Mouse (Mus musculus): ENCODE data around the gene Cbx7. TPM values are rescaled to one million over a fixed set of nuclear protein-coding genes. Genes with fewer than 3 reads are reported as not detected.

The Cbx7 gene
- polyA plus RNA-seq, 1 experiment, result 41.3 TPM

DNA sequence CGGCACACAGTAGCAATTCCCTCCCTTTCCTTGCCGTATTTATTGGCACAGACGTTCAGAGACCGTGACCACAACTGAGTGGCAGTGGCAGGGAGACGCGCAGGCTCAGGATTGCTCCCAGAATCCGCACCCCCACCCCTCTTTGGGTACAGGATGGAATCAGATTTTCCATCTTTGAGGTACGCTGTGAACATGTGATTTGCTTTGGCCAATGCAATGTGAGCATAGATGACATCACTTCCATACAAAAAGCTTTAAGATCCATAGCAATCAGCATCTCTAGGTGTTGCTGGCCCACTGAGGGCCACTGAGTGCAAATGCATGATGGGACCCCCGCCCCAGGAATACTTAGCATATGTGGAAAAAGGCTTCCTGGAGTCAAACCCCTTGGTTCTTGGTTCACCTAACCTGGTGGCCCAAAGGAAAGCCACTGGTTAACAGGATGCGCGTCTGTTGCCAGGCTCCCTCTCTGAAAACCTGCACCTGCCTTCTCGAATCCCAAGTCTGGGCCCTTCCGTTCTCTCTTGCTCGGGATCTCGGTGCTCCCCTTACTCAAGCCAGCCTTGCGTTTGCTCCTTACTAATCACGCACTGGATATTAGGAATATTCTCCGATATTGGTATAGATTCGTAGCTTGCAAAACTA is 88.2 kb downstream of the Cbx7 start:
- no peak overlapping the region for H3K27ac ChIP-seq (ENCODE audit: insufficient read depth, low read depth, low read length)
- DNase-seq, result no peak
- 22% methylated on average over 19 of the region's 19 CpGs for WGBS
- H3K36me3 ChIP-seq (ENCODE audit: control insufficient read depth, insufficient read depth, low read length), result no peaks in the 10 kb centered on the region
- H3K4me1 ChIP-seq (ENCODE audit: control insufficient read depth, insufficient read depth, low read length), result no peaks in the 10 kb centered on the region
- no peak for TF ChIP-seq POLR2A (IDR thresholded peaks at IDR 0.05; ENCODE audit: low read depth, low read length)
- TF ChIP-seq CTCF (conservative IDR thresholded peaks at IDR 0.05; ENCODE audit: insufficient read depth, insufficient read length, low read depth, low read length), result no peak
- no peaks in the 10 kb centered on the region for H3K27me3 ChIP-seq (replicated peaks; ENCODE audit: control insufficient read depth, insufficient read depth, low read length)
- H3K4me3 ChIP-seq (ENCODE audit: insufficient read depth, low read depth, low read length), result no peak overlapping the region

DNA sequence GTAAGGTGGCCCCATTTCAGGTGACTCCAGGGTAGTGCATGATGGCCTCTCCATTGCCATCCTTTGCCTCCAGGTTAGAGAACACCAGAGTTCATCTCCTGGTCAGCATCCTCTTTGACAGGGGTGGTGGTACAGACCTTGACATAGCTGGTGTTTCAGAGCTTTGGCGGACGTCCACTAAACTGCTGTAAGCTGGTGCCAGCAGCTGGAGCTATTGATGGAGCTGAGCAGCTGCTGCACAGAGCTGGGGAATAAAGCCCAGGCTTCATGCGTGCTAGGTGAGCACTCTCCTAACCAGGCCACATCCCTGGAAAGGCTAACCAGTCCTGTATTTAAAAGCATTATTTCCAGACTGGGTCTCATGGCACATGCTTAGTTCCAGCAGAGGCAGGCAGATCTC is 90.4 kb downstream of the Cbx7 start:
- no peak for DNase-seq
- H3K4me1 ChIP-seq (ENCODE audit: control insufficient read depth, insufficient read depth, low read length), result no peaks in the 10 kb centered on the region
- no peaks in the 10 kb centered on the region for H3K36me3 ChIP-seq (ENCODE audit: control insufficient read depth, insufficient read depth, low read length)
- 90% methylated on average over 3 of the region's 3 CpGs for WGBS
- no peak for TF ChIP-seq CTCF (conservative IDR thresholded peaks at IDR 0.05; ENCODE audit: insufficient read depth, insufficient read length, low read depth, low read length)
- TF ChIP-seq POLR2A (IDR thresholded peaks at IDR 0.05; ENCODE audit: low read depth, low read length), result no peak
- no peak overlapping the region for H3K4me3 ChIP-seq (ENCODE audit: insufficient read depth, low read depth, low read length)
- H3K27ac ChIP-seq (ENCODE audit: insufficient read depth, low read depth, low read length), result no peak overlapping the region
- H3K27me3 ChIP-seq (replicated peaks; ENCODE audit: control insufficient read depth, insufficient read depth, low read length), result no peaks in the 10 kb centered on the region

DNA sequence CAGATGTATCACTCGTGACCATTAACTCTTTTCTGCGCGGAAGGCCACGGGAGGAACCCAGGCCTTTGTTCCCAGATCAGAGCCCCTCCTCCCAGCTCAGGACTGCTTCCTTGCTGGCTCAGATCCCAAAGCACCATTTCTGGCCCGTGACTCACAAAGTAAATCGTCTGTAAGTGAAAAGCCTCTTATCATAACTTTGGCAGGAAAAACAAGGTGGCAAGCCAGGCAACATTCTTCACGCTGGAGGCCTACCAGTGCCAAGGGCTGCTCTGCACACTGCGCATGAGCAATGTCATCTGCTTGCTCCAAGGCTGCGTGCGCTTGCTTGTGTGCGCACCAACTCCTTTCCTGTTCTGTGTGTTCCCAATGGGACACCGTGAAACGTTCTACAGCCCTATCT is 91.6 kb downstream of the Cbx7 start:
- TF ChIP-seq POLR2A (IDR thresholded peaks at IDR 0.05; ENCODE audit: low read depth, low read length) (no peak), CTCF (conservative IDR thresholded peaks at IDR 0.05; ENCODE audit: insufficient read depth, insufficient read length, low read depth, low read length) (no peak)
- no peak overlapping the region for H3K4me3 ChIP-seq (ENCODE audit: insufficient read depth, low read depth, low read length)
- H3K36me3 ChIP-seq (ENCODE audit: control insufficient read depth, insufficient read depth, low read length), result no peaks in the 10 kb centered on the region
- WGBS, result 15% methylated on average over 13 of the region's 13 CpGs
- H3K27me3 ChIP-seq (replicated peaks; ENCODE audit: control insufficient read depth, insufficient read depth, low read length), result no peaks in the 10 kb centered on the region
- H3K27ac ChIP-seq (ENCODE audit: insufficient read depth, low read depth, low read length), result peak overlapping the region; percentile 14; the same call in 1 of the 2 replicates
- no peaks in the 10 kb centered on the region for H3K4me1 ChIP-seq (ENCODE audit: control insufficient read depth, insufficient read depth, low read length)
- peak; percentile 93 for DNase-seq

DNA sequence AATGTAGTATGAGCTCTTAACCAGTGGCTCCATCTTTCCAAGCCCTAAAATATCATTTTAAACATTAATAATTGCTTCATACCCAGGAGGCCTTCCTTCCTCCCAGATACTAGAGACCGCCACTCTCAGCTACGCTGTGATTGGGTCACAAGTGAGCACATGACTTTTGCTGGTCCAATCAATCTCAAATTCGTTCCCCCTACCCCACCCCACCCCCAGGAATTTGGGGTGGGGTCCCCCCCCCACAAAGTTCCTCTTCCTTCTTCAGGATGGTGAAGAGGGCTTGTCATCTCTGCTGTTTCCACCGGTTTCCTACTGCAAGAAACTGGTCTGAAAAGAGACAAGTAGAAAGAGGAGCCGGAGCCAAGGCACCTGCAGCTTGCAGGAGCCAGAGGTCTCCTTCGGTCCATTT is 92.2 kb downstream of the Cbx7 start:
- H3K4me3 ChIP-seq (ENCODE audit: insufficient read depth, low read depth, low read length), result no peak overlapping the region

DNA sequence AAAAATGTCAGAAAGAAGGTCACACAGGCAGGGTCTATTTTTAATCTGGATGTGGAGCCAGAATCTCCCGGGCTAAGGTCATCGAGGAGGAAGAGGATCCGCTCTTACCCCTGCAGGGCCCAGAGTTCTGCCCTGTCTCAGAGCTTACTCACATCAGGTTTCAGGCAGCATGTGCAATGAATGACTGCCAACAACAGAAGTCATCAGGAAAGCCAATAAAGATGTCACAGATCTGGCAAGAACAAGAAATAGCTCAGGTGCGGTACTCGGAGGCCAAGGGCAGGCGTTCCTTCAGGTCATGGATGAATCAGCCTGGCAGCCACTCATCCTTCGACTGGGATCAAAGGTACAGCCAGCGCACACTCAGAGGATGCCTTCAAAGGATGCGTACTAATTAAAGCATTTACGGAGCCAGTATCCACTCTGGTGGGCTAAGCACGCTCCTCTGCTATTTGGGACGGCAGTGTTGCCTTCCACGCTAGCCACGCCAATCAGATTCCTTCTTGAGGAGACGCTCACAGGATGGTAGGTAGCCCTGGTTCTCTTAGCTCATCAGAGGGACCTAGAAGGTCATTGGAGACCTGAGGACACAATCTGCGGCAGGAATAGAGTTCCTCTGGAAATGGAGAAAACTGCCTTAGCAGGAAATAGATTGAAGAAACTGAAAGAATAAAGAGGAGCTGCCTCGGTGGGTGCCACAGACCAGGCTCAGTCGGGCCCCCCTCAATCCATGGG is 95.5 kb downstream of the Cbx7 start:
- Histone ChIP-seq H3K4me1 (ENCODE audit: control insufficient read depth, insufficient read depth, low read length) (no peaks in the 10 kb centered on the region), H3K4me3 (ENCODE audit: insufficient read depth, low read depth, low read length) (no peak overlapping the region), H3K27me3 (replicated peaks; ENCODE audit: control insufficient read depth, insufficient read depth, low read length) (no peaks in the 10 kb centered on the region), H3K27ac (ENCODE audit: insufficient read depth, low read depth, low read length) (no peak overlapping the region), H3K36me3 (ENCODE audit: control insufficient read depth, insufficient read depth, low read length) (no peaks in the 10 kb centered on the region)
- DNase-seq, result no peak
- TF ChIP-seq CTCF (conservative IDR thresholded peaks at IDR 0.05; ENCODE audit: insufficient read depth, insufficient read length, low read depth, low read length) (no peak), POLR2A (IDR thresholded peaks at IDR 0.05; ENCODE audit: low read depth, low read length) (no peak)
- WGBS, result 55% methylated on average over 18 of the region's 18 CpGs

More for the DNA sequence above, 92.2 kb downstream of the Cbx7 start:
- H3K4me1 ChIP-seq (ENCODE audit: control insufficient read depth, insufficient read depth, low read length), result no peaks in the 10 kb centered on the region
- 39% methylated on average over 6 of the region's 6 CpGs for WGBS
- H3K27me3 ChIP-seq (replicated peaks; ENCODE audit: control insufficient read depth, insufficient read depth, low read length), result no peaks in the 10 kb centered on the region
- no peaks in the 10 kb centered on the region for H3K36me3 ChIP-seq (ENCODE audit: control insufficient read depth, insufficient read depth, low read length)
- peak; percentile 50 for DNase-seq
- TF ChIP-seq POLR2A (IDR thresholded peaks at IDR 0.05; ENCODE audit: low read depth, low read length), result no peak
- TF ChIP-seq CTCF (conservative IDR thresholded peaks at IDR 0.05; ENCODE audit: insufficient read depth, insufficient read length, low read depth, low read length), result no peak
- H3K27ac ChIP-seq (ENCODE audit: insufficient read depth, low read depth, low read length), result peak overlapping the region; percentile 65; the same call in 1 of the 2 replicates

DNA sequence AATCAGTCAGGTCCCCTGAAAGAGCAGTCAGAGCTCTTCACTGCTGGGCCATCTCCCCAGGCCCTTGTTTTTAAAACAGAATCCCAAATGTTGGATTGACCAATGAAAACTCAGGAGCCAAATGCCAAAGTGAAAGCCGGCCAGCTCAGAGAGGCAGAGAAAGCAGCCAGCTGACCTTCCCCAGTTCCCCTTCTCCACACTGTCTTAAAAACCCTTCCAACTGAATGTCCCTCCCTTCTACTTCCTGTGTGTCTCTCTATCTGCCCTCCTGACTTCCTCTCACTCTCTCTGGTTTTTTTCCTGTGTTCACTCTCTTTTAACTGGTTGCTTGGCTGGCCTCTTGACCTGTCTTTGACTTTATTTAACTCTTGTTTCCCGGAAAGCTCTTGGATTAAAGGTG is 96.9 kb downstream of the Cbx7 start:
- Histone ChIP-seq H3K27ac (ENCODE audit: insufficient read depth, low read depth, low read length) (no peak overlapping the region), H3K36me3 (ENCODE audit: control insufficient read depth, insufficient read depth, low read length) (no peaks in the 10 kb centered on the region), H3K4me1 (ENCODE audit: control insufficient read depth, insufficient read depth, low read length) (no peaks in the 10 kb centered on the region), H3K4me3 (ENCODE audit: insufficient read depth, low read depth, low read length) (no peak overlapping the region), H3K27me3 (replicated peaks; ENCODE audit: control insufficient read depth, insufficient read depth, low read length) (no peaks in the 10 kb centered on the region)
- 50% methylated on average over 2 of the region's 2 CpGs for WGBS
- TF ChIP-seq POLR2A (IDR thresholded peaks at IDR 0.05; ENCODE audit: low read depth, low read length), result no peak
- no peak for TF ChIP-seq CTCF (conservative IDR thresholded peaks at IDR 0.05; ENCODE audit: insufficient read depth, insufficient read length, low read depth, low read length)
- no peak for DNase-seq

DNA sequence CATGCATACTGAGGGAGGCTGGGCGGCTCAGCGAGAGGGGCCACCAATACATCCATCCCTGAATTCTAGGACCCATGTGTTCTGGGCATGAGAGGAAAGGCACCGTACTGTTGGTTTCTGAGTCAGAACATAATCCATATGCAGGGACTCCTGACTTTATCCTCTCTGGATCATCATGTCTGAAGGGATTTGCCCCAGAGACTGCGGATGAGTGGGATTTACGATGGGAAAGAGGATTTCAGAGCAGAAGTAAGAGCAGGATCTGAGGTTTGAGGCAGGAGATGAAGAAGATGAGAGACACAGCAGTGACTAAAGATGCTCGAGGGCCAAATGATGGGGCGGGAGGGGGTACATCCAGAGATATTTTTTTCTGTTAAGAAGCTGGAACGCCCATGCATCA is 97.4 kb downstream of the Cbx7 start:
- H3K4me3 ChIP-seq (ENCODE audit: insufficient read depth, low read depth, low read length), result no peak overlapping the region
- 96% methylated on average over 8 of the region's 8 CpGs for WGBS
- H3K36me3 ChIP-seq (ENCODE audit: control insufficient read depth, insufficient read depth, low read length), result no peaks in the 10 kb centered on the region
- DNase-seq, result no peak
- no peak overlapping the region for H3K27ac ChIP-seq (ENCODE audit: insufficient read depth, low read depth, low read length)
- H3K27me3 ChIP-seq (replicated peaks; ENCODE audit: control insufficient read depth, insufficient read depth, low read length), result no peaks in the 10 kb centered on the region
- TF ChIP-seq CTCF (conservative IDR thresholded peaks at IDR 0.05; ENCODE audit: insufficient read depth, insufficient read length, low read depth, low read length) (no peak), POLR2A (IDR thresholded peaks at IDR 0.05; ENCODE audit: low read depth, low read length) (no peak)
- H3K4me1 ChIP-seq (ENCODE audit: control insufficient read depth, insufficient read depth, low read length), result no peaks in the 10 kb centered on the region

Measured in kidney, adult 2 months (tissue).